Mouse (Mus musculus) lung, adult 2 months (tissue): Measurements from ENCODE around the gene Zfp341.

Experiments
- CTCF ChIP-seq: fragments of 200-500 bp; IDR thresholded peaks from 2 replicates; pipeline ENCODE4 v1.5.1; 2011; ENCODE audit warnings: mild to moderate bottlenecking, low read length, control low read depth; ENCODE audit not compliant: insufficient read depth
- POLR2A ChIP-seq: fragments of 200-500 bp; IDR thresholded peaks from 2 replicates; pipeline ENCODE4 v1.6.1; 2011; ENCODE audit warnings: low read depth, mild to moderate bottlenecking, control low read depth, low read length, borderline replicate concordance; ENCODE audit errors: extremely low read depth

DNA sequence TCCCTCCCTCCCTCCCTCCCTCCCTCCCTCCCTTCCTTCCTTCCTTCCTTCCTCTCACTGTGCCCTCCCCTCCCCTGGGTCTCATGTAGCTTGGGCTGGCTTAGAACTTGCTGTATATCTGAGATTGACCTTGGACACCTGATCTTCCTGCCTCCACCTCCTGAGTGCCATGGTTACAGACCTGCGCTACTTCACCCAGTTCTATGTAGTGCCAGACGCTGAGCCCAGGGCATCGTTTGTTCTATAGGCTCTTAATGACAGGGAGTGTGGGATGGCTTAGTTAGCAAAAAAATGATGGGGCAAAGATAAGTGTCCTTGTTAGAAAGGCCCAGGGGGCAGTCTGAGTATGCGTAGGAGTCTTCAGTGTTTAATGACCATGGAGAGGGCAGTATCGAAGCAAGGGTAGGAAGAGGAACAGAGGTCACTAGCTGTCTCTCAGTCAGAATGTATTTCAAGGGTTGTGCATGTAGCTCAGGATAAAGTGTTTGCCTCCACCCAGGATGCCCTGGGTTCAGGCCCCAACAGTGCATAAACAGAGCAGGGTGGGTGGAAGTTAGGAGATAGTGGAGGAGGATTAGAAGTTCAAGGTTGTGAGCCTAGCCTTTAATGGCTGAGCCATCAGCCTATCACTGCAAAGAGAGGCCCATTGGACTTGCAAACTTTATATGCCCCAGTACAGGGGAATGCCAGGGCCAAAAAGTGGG, 20.1 kb downstream of the Zfp341 start:
- TF ChIP-seq CTCF (no peak), POLR2A (no peak)
